Mouse (Mus musculus): ENCODE measurements at regions not wholly inside any gene's neighbourhood (a gene's known extent, or its start where the extent isn't known, plus 50 kb on each side); places are given as distances from the start of the nearest gene placed in this dataset.

DNA sequence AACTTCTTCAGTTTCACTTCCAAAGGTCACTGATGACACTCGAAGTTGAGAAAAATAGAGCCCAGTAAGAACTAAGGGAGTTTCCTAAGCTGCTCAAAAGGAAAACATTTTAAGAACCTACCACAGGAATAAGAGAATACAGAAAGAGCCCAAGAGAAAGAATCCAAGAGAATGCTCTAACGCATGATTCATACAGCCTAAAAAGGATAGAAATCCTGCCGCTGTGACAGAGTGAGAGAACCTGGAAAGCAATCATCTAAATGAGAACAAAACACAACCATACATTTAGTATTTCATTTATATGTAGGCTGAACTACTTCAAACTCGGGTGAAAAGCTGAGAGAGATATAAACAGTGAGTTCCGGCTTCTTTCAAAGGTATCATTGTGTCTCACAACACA lies 376.4 kb downstream of the Kctd12 start:
- TF ChIP-seq CTCF (IDR thresholded peaks at IDR 0.05; ENCODE audit: borderline replicate concordance, insufficient read depth, low read length) (no peak), POLR2A (IDR thresholded peaks at IDR 0.05; ENCODE audit: low read depth, low read length) (no peak)

All from embryonic fibroblast, embryonic 13.5 days (primary cell).